Mouse (Mus musculus): ENCODE measurements at regions not wholly inside any gene's neighbourhood (a gene's known extent, or its start where the extent isn't known, plus 50 kb on each side); places are given as distances from the start of the nearest gene placed in this dataset.

DNA sequence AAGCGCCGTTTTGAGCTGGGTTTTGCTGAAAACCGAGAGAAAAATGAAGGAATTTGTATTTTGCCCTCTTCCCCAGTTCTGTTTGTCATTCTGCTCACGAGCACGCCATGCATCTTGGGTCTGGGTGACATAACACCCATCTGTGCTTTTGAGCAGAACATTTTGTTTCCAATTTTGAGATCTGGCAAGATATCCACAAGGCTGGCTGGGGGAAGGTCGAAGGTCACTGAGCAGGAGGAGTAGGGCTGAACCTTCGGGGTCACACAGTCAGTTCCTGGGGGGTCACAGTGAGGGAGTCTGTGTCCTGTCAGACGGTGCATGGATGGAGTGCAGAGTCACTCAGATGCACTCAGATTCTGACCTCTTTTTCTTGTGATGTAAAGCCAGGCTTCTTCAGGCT is 186.8 kb upstream of the Zfp64 start:
- peaks cover 91% of the 10 kb centered on the region for H3K9me3 ChIP-seq (replicated peaks; ENCODE audit: low read length)
- in situ Hi-C loops (cut with MboI; ENCODE audit: low pct_ligation_motif_present, low pct_unique_long_range_greater_than_20kb, low sequenced_read_pairs): no loop called here

DNA sequence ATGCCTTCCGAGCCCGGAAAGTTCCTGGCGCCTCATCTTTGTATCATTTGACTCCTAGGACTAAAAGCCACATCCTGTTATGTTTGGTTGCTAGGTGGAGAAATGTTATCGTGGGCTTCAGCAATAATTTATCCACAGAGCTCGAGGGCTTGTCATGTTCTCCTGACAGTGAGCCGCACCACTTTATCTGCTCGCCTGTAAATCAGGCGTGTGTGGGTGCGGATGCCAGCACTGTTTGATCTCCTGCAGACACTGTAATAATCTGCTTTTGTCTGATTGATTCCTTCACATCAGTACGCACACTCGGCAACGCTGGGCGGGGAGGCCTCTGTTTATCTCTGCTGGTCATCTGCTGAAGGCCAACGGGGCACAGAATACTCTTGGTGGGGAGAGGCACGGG is 178.5 kb upstream of the Zfp64 start:
- Histone ChIP-seq H3K9ac (ENCODE audit: insufficient read depth, low read depth) (no peak overlapping the region), H3K27me3 (replicated peaks) (no peaks in the 10 kb centered on the region), H3K36me3 (replicated peaks in 1 of 2; ENCODE audit: control insufficient read depth in 1 of 2, insufficient read depth in 1 of 2, low read length in 1 of 2) (no peaks in the 10 kb centered on the region), H3K79me2 (replicated peaks; ENCODE audit: control insufficient read depth, extremely low read depth, insufficient read depth, poor library complexity, severe bottlenecking) (no peaks in the 10 kb centered on the region), H3K27ac (ENCODE audit: insufficient read depth, low read depth) (no peak overlapping the region), H3K4me2 (ENCODE audit: insufficient read depth, low read depth, poor library complexity, severe bottlenecking) (no peak overlapping the region), H3K9me3 (replicated peaks; ENCODE audit: low read length) (peaks cover 87% of the 10 kb centered on the region), H3K4me3 (replicated peaks in 1 of 3; ENCODE audit: low read depth in 2 of 3, low read length in 2 of 3, poor library complexity in 1 of 3) (no peak overlapping the region), H3K4me1 (ENCODE audit: control insufficient read depth in 1 of 2, insufficient read depth in 2 of 2) (no peaks in the 10 kb centered on the region)
- dilution Hi-C loops (cut with MboI; ENCODE audit: extremely low pct_ligation_motif_present, extremely low pct_unique_long_range_greater_than_20kb, low sequenced_read_pairs): no loop called here
- in situ Hi-C loops (cut with MboI; ENCODE audit: low pct_ligation_motif_present, low pct_unique_long_range_greater_than_20kb, low sequenced_read_pairs): no loop called here
- no peak for TF ChIP-seq ZNF384 (IDR thresholded peaks at IDR 0.05; ENCODE audit: low read depth, low read length)
- TF ChIP-seq TCF12 (IDR thresholded peaks at IDR 0.05; ENCODE audit: low read depth, low read length): no peak
- no peak for TF ChIP-seq BHLHE40 (IDR thresholded peaks at IDR 0.05; ENCODE audit: low read depth, low read length)
- TF ChIP-seq MAZ (IDR thresholded peaks at IDR 0.05; ENCODE audit: low read depth, low read length): no peak
- no peak for TF ChIP-seq GABPA (IDR thresholded peaks at IDR 0.05; ENCODE audit: insufficient replicate concordance, low read depth, low read length)
- TF ChIP-seq MEF2A (IDR thresholded peaks at IDR 0.05; ENCODE audit: borderline replicate concordance, low read depth, low read length): no peak
- no peak for TF ChIP-seq MAFK (IDR thresholded peaks at IDR 0.05; ENCODE audit: insufficient replicate concordance, low read length)
- no peak for TF ChIP-seq CHD1 (IDR thresholded peaks at IDR 0.05; ENCODE audit: low read depth, low read length)
- no peak for TF ChIP-seq CTCF (conservative IDR thresholded peaks at IDR 0.05 in 1 of 2, IDR thresholded peaks at IDR 0.05 in 1 of 2; ENCODE audit: low read depth in 2 of 2, low read length in 2 of 2)
- TF ChIP-seq KAT2A (IDR thresholded peaks at IDR 0.05; ENCODE audit: insufficient replicate concordance, low read length): no peak
- no peak for TF ChIP-seq SMC3 (IDR thresholded peaks at IDR 0.05; ENCODE audit: low read depth, low read length)
- no peak for TF ChIP-seq EP300 (IDR thresholded peaks at IDR 0.05; ENCODE audit: low read length)
- no peak for TF ChIP-seq MAX (IDR thresholded peaks at IDR 0.05; ENCODE audit: low read length)
- no peak for TF ChIP-seq JUN (IDR thresholded peaks at IDR 0.05; ENCODE audit: insufficient read depth, low read depth, low read length)
- DNase-seq (ENCODE audit: extremely low read depth): no peak

More for the DNA sequence above, 186.8 kb upstream of the Zfp64 start:
- dilution Hi-C loops (cut with MboI; ENCODE audit: extremely low pct_ligation_motif_present, extremely low pct_unique_long_range_greater_than_20kb, low sequenced_read_pairs): no loop called here
- no peak overlapping the region for H3K4me2 ChIP-seq (ENCODE audit: insufficient read depth, low read depth, poor library complexity, severe bottlenecking)
- H3K79me2 ChIP-seq (replicated peaks; ENCODE audit: control insufficient read depth, extremely low read depth, insufficient read depth, poor library complexity, severe bottlenecking): no peaks in the 10 kb centered on the region
- H3K36me3 ChIP-seq (replicated peaks in 1 of 2; ENCODE audit: control insufficient read depth in 1 of 2, insufficient read depth in 1 of 2, low read length in 1 of 2): no peaks in the 10 kb centered on the region
- H3K27me3 ChIP-seq (replicated peaks): no peaks in the 10 kb centered on the region
- no peak overlapping the region for H3K27ac ChIP-seq (ENCODE audit: insufficient read depth, low read depth)
- no peak overlapping the region for H3K4me3 ChIP-seq (replicated peaks in 1 of 3; ENCODE audit: low read depth in 2 of 3, low read length in 2 of 3, poor library complexity in 1 of 3)
- DNase-seq (ENCODE audit: extremely low read depth): no peak
- no peak overlapping the region for H3K9ac ChIP-seq (ENCODE audit: insufficient read depth, low read depth)
- no peaks in the 10 kb centered on the region for H3K4me1 ChIP-seq (ENCODE audit: control insufficient read depth in 1 of 2, insufficient read depth in 2 of 2)
- no peak for TF ChIP-seq EP300 (IDR thresholded peaks at IDR 0.05; ENCODE audit: low read length)
- no peak for TF ChIP-seq MXI1 (IDR thresholded peaks at IDR 0.05; ENCODE audit: low read depth, low read length)

DNA sequence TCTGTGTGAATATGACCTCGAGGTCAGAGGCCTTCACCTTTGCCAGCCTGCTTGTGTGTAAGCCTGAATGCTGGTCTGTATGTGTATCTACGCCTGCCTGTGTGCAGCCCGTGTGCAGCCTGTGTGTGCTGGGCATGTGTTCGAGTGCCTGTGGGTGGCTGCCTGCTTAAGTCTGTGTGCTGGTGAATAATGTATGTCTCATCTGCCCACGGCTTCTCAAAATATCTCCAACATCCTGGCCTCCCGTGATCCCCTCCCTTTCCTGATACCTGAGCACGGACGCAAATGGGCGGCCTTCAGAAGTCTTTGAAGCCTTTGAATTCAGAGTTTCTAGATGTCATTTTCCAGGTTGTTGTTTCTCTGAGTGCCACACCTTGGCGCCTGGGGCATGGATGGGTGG is 170.1 kb upstream of the Zfp64 start:
- TF ChIP-seq JUN (IDR thresholded peaks at IDR 0.05; ENCODE audit: insufficient read depth, low read depth, low read length) (no peak), PAX5 (IDR thresholded peaks at IDR 0.05; ENCODE audit: low read length) (no peak)
- H3K4me3 ChIP-seq (replicated peaks in 1 of 3; ENCODE audit: low read depth in 2 of 3, low read length in 2 of 3, poor library complexity in 1 of 3): no peak overlapping the region
- H3K9ac ChIP-seq (ENCODE audit: insufficient read depth, low read depth): no peak overlapping the region
- dilution Hi-C loops (cut with MboI; ENCODE audit: extremely low pct_ligation_motif_present, extremely low pct_unique_long_range_greater_than_20kb, low sequenced_read_pairs): no loop called here
- no peaks in the 10 kb centered on the region for H3K36me3 ChIP-seq (replicated peaks in 1 of 2; ENCODE audit: control insufficient read depth in 1 of 2, insufficient read depth in 1 of 2, low read length in 1 of 2)
- no peaks in the 10 kb centered on the region for H3K27me3 ChIP-seq (replicated peaks)
- H3K4me1 ChIP-seq (ENCODE audit: control insufficient read depth in 1 of 2, insufficient read depth in 2 of 2): no peaks in the 10 kb centered on the region
- no peaks in the 10 kb centered on the region for H3K79me2 ChIP-seq (replicated peaks; ENCODE audit: control insufficient read depth, extremely low read depth, insufficient read depth, poor library complexity, severe bottlenecking)
- DNase-seq (ENCODE audit: extremely low read depth): no peak
- H3K27ac ChIP-seq (ENCODE audit: insufficient read depth, low read depth): no peak overlapping the region
- no peak overlapping the region for H3K4me2 ChIP-seq (ENCODE audit: insufficient read depth, low read depth, poor library complexity, severe bottlenecking)
- peaks cover 81% of the 10 kb centered on the region for H3K9me3 ChIP-seq (replicated peaks; ENCODE audit: low read length)
- in situ Hi-C loops (cut with MboI; ENCODE audit: low pct_ligation_motif_present, low pct_unique_long_range_greater_than_20kb, low sequenced_read_pairs): no loop called here

Data from CH12.LX (cell line).